Mouse (Mus musculus): Measurements from ENCODE around the gene Slc6a13. TPM values are rescaled to one million over a fixed set of nuclear protein-coding genes. Genes with fewer than 3 reads are reported as not detected.

Gene Slc6a13
- total and polyA plus RNA-seq, 3 experiments, result 1.0 to 1.5 TPM; not detected in 1

- Histone ChIP-seq H3K9me3 (replicated peaks; ENCODE audit: insufficient read depth, low read length) (no peaks in the 10 kb centered on the region), H3K4me3 (ENCODE audit: control insufficient read depth in 1 of 2, insufficient read depth in 1 of 2, low read depth in 2 of 2, low read length in 2 of 2) (no peak overlapping the region), H3K36me3 (ENCODE audit: control insufficient read depth in 1 of 2, insufficient read depth in 2 of 2, low read length in 2 of 2) (no peaks in the 10 kb centered on the region), H3K27ac (ENCODE audit: control insufficient read depth, low read depth, low read length) (no peak overlapping the region), H3K27me3 (ENCODE audit: control insufficient read depth in 1 of 2, insufficient read depth in 2 of 2, low read length in 2 of 2) (no peaks in the 10 kb centered on the region), H3K4me1 (ENCODE audit: control insufficient read depth in 1 of 2, insufficient read depth in 2 of 2, low read length in 2 of 2) (no peaks in the 10 kb centered on the region), H3K9ac (ENCODE audit: control insufficient read depth, low read depth, low read length, poor library complexity, severe bottlenecking) (no peak overlapping the region), H3K79me2 (ENCODE audit: control insufficient read depth, insufficient read depth, low read length, poor library complexity) (no peaks in the 10 kb centered on the region)
- TF ChIP-seq SMC3 (IDR thresholded peaks at IDR 0.05; ENCODE audit: low read depth, low read length) (no peak), ELF1 (IDR thresholded peaks at IDR 0.05; ENCODE audit: low read depth, low read length) (no peak), JUND (IDR thresholded peaks at IDR 0.05; ENCODE audit: low read depth, low read length) (no peak), ZKSCAN1 (IDR thresholded peaks at IDR 0.05; ENCODE audit: low read depth, low read length) (no peak), ZNF384 (IDR thresholded peaks at IDR 0.05; ENCODE audit: low read depth, low read length) (no peak), RCOR1 (IDR thresholded peaks at IDR 0.05; ENCODE audit: low read depth, low read length) (no peak), UBTF (IDR thresholded peaks at IDR 0.05; ENCODE audit: borderline replicate concordance, insufficient read depth, low read depth, low read length) (no peak), EP300 (IDR thresholded peaks at IDR 0.05; ENCODE audit: low read depth in 1 of 2, low read length in 2 of 2) (no peak), ZMIZ1 (IDR thresholded peaks at IDR 0.05; ENCODE audit: low read depth, low read length) (no peak)
- DNase-seq (ENCODE audit: low read depth, low spot score), result no peak
These were observed 80.5 kb downstream of the Slc6a13 start for GRCm38 (mm10) chr6:121380576-121380975.

GRCm38 (mm10) chr6:121382071-121382470 is 82.0 kb downstream of the Slc6a13 start:
- no peaks in the 10 kb centered on the region for H3K9me3 ChIP-seq (replicated peaks; ENCODE audit: insufficient read depth, low read length)
- no peaks in the 10 kb centered on the region for H3K79me2 ChIP-seq (ENCODE audit: control insufficient read depth, insufficient read depth, low read length, poor library complexity)
- H3K9ac ChIP-seq (ENCODE audit: control insufficient read depth, low read depth, low read length, poor library complexity, severe bottlenecking), result no peak overlapping the region
- TF ChIP-seq POLR2A (IDR thresholded peaks at IDR 0.05; ENCODE audit: control insufficient read depth in 1 of 2, insufficient read depth in 1 of 2, low read depth in 1 of 2, low read length in 2 of 2, poor library complexity in 1 of 2) (no peak), MAZ (IDR thresholded peaks at IDR 0.05; ENCODE audit: low read depth, low read length) (no peak), MAFK (IDR thresholded peaks at IDR 0.05; ENCODE audit: borderline replicate concordance, low read depth, low read length) (no peak), ETS1 (IDR thresholded peaks at IDR 0.05; ENCODE audit: low read depth, low read length) (no peak), POLR2AphosphoS5 (IDR thresholded peaks at IDR 0.05; ENCODE audit: borderline replicate concordance, low read depth, low read length) (no peak), USF2 (IDR thresholded peaks at IDR 0.05; ENCODE audit: borderline replicate concordance in 1 of 2, insufficient read depth in 1 of 2, low read depth in 1 of 2, low read length in 2 of 2) (no peak), HCFC1 (IDR thresholded peaks at IDR 0.05; ENCODE audit: low read depth, low read length) (no peak), GABPA (IDR thresholded peaks at IDR 0.05; ENCODE audit: low read depth, low read length) (no peak), ZMIZ1 (IDR thresholded peaks at IDR 0.05; ENCODE audit: low read depth, low read length) (no peak), USF1 (IDR thresholded peaks at IDR 0.05; ENCODE audit: low read depth, low read length) (no peak), JUND (IDR thresholded peaks at IDR 0.05; ENCODE audit: low read depth, low read length) (no peak), RCOR1 (IDR thresholded peaks at IDR 0.05; ENCODE audit: low read depth, low read length) (no peak), POLR2AphosphoS2 (IDR thresholded peaks at IDR 0.05; ENCODE audit: low read length) (no peak), ELF1 (IDR thresholded peaks at IDR 0.05; ENCODE audit: low read depth, low read length) (no peak), BHLHE40 (IDR thresholded peaks at IDR 0.05; ENCODE audit: borderline replicate concordance, low read depth, low read length) (no peak), RAD21 (IDR thresholded peaks at IDR 0.05; ENCODE audit: low read depth, low read length) (no peak), CTCF (IDR thresholded peaks at IDR 0.05 in 2 of 3, conservative IDR thresholded peaks at IDR 0.05 in 1 of 3; ENCODE audit: control insufficient read depth in 1 of 3, insufficient read depth in 1 of 3, low read depth in 2 of 3, low read length in 3 of 3, poor library complexity in 1 of 3, severe bottlenecking in 1 of 3) (no peak), UBTF (IDR thresholded peaks at IDR 0.05; ENCODE audit: borderline replicate concordance, insufficient read depth, low read depth, low read length) (no peak), MYB (IDR thresholded peaks at IDR 0.05; ENCODE audit: low read depth, low read length) (no peak), E2F4 (IDR thresholded peaks at IDR 0.05; ENCODE audit: borderline replicate concordance, low read depth, low read length) (no peak)
- no peak for DNase-seq (ENCODE audit: low read depth, low spot score)
- no peaks in the 10 kb centered on the region for H3K27me3 ChIP-seq (ENCODE audit: control insufficient read depth in 1 of 2, insufficient read depth in 2 of 2, low read length in 2 of 2)
- H3K27ac ChIP-seq (ENCODE audit: control insufficient read depth, low read depth, low read length), result no peak overlapping the region
- H3K36me3 ChIP-seq (ENCODE audit: control insufficient read depth in 1 of 2, insufficient read depth in 2 of 2, low read length in 2 of 2), result no peaks in the 10 kb centered on the region
- H3K4me3 ChIP-seq (ENCODE audit: control insufficient read depth in 1 of 2, insufficient read depth in 1 of 2, low read depth in 2 of 2, low read length in 2 of 2), result no peak overlapping the region
- no peaks in the 10 kb centered on the region for H3K4me1 ChIP-seq (ENCODE audit: control insufficient read depth in 1 of 2, insufficient read depth in 2 of 2, low read length in 2 of 2)

Data from MEL (cell line).